Mouse (Mus musculus) ES-Bruce4 (cell line): ENCODE measurements around the gene Gm45213.

Source experiments
- CTCF ChIP-seq: IDR thresholded peaks from one replicate; pipeline ENCODE4 v1.8.1; 2011; ENCODE audit warnings: low read depth, low read length
- EP300 ChIP-seq: IDR thresholded peaks from 2 replicates; pipeline ENCODE4 v1.6.1; 2011; ENCODE audit warnings: low read depth, low read length; ENCODE audit not compliant: insufficient read depth
- POLR2A ChIP-seq: IDR thresholded peaks from one replicate; pipeline ENCODE4 v1.8.1; 2011; ENCODE audit warnings: low read length; ENCODE audit not compliant: insufficient read depth

DNA sequence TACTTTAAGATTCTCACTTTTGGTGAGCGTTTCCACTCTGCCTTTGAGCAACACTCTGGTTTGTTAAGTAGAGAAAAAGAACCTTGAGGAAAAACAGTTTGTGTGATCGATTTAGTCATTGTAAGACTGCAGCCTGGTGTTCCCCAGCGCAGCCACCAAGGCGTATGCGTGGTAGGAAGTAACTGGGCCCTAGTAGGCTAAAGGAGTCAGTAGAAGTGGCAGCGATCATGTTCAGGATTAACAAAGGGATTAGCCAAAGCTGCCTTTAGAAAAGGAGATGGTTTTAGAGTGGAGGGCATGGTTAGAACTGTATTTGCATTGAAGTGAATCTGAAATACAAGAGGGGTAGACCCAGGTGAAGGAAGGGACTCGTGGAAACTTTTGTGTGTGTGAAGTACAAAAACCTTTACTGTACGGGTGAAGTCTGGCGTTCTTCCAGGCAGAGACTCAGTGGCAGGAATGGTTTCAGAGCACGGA lies 67.3 kb downstream of the Gm45213 start:
- TF ChIP-seq POLR2A (no peak), CTCF (no peak), EP300 (no peak)
